Mouse (Mus musculus) lung, adult 2 months (tissue): ENCODE results near the gene Aak1. TPM values are rescaled to one million over a fixed set of nuclear protein-coding genes. Genes with fewer than 3 reads are reported as not detected.

Experiments used
- DNase-seq: peaks from one replicate; pipeline ENCODE4 v3.0.0; 2022
- H3K4me1 ChIP-seq: fragments of 200-500 bp; 2 replicates; pipeline ENCODE4 v1.6.1; 2011; ENCODE audit warnings: low read length; ENCODE audit not compliant: control insufficient read depth, insufficient read depth
- H3K4me3 ChIP-seq: fragments of 200-500 bp; replicated peaks from 2 replicates; pipeline ENCODE3; 2011; ENCODE audit warnings: low read depth, mild to moderate bottlenecking, control low read depth, low read length; ENCODE audit errors: extremely low read depth
- CTCF ChIP-seq: fragments of 200-500 bp; IDR thresholded peaks from 2 replicates; pipeline ENCODE4 v1.5.1; 2011; ENCODE audit warnings: mild to moderate bottlenecking, low read length, control low read depth; ENCODE audit not compliant: insufficient read depth
- POLR2A ChIP-seq: fragments of 200-500 bp; IDR thresholded peaks from 2 replicates; pipeline ENCODE4 v1.6.1; 2011; ENCODE audit warnings: low read depth, mild to moderate bottlenecking, control low read depth, low read length, borderline replicate concordance; ENCODE audit errors: extremely low read depth
- WGBS: fragments of 180-500 bp; shearing (Covaris S2); methylation state at CpG from one replicate; pipeline ENCODE4 v1.1.7; 2018; 5-methylcytosine and 5-hydroxymethylcytosine counted together
- polyA plus RNA-seq: library from polyadenylated mRNA; depleted of rRNA; stranded (reverse); fragments of >200 nt; gene quantifications from 2 replicates; pipeline ENCODE4 v1.2.3, GENCODE M21; 2012

The Aak1 gene
- polyA plus RNA-seq, 1 experiment: 17.7 TPM

DNA sequence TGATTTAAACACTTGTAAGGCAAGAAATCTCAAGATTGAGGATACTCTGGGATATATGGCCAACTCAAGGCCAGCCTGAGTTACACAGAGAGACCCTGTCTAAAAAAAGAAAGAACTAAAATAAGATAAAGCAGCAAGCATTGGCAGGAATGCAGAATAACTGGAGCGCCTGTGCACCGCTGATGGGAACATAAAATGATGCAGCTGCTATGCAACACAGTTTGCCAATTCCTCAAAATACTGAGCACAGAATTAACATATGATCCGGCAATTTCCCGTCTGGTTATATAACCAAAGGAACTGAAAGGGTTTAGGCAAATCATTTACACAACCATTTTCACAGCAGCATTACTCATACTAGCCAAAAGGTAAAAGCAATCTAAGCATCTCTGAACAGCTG lies 30.0 kb downstream of the Aak1 start:
- WGBS: 78% methylated on average over 4 of the region's 4 CpGs
- DNase-seq: no peak

DNA sequence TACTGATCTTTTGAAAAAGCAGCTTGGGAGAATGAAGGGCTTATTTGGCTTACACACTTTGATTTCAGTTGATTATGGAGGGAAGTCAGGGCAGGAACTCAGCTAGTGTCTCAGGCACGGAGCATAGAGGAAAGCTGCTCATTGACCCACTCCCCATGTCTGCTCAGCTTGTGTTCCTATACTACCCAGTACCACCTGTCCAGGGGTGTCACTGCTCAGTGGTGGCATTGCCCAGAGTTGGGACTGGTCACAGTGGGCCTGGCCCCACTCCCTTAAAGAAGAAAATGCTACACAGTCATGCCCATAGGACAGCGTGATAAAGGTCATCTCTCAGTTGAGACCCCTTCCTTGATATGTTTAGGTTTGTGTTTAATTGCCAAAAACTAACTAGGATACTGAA lies 34.9 kb downstream of the Aak1 start:
- no peak for TF ChIP-seq POLR2A
- 70% methylated on average over 2 of the region's 2 CpGs for WGBS

More for the DNA sequence above, 30.0 kb downstream of the Aak1 start:
- Histone ChIP-seq H3K4me3 (no peak overlapping the region), H3K4me1 (no peaks in the 10 kb centered on the region; the same call in 1 of the 2 replicates)
- TF ChIP-seq POLR2A (no peak), CTCF (no peak)

DNA sequence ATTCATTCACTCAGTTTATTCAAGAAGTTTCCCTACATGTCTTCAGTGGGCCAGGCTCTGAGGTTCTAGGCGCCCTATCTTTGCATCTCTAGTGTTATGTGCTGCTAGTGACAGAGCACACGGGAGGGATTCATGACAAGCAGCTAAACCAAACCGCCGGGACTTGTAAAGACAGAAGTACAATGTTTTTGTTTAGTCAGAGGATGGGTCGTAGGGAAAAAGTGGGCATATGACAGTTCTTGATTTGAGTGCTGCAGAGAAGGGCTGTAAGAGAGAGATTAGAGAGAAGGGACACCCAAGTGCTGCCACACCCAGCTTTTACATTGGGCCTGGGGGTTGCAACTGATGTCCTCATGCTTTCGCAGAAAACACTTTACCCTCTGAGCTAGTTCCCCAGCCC lies 35.4 kb downstream of the Aak1 start:
- TF ChIP-seq CTCF (no peak), POLR2A (no peak)
- Histone ChIP-seq H3K4me3 (no peak overlapping the region), H3K4me1 (peaks cover 2% of the 10 kb centered on the region)
- WGBS: 74% methylated on average over 6 of the region's 6 CpGs
- no peak for DNase-seq

More for the DNA sequence above, 34.9 kb downstream of the Aak1 start:
- H3K4me1 ChIP-seq: peaks cover 2% of the 10 kb centered on the region
- H3K4me3 ChIP-seq: no peak overlapping the region
- DNase-seq: no peak

DNA sequence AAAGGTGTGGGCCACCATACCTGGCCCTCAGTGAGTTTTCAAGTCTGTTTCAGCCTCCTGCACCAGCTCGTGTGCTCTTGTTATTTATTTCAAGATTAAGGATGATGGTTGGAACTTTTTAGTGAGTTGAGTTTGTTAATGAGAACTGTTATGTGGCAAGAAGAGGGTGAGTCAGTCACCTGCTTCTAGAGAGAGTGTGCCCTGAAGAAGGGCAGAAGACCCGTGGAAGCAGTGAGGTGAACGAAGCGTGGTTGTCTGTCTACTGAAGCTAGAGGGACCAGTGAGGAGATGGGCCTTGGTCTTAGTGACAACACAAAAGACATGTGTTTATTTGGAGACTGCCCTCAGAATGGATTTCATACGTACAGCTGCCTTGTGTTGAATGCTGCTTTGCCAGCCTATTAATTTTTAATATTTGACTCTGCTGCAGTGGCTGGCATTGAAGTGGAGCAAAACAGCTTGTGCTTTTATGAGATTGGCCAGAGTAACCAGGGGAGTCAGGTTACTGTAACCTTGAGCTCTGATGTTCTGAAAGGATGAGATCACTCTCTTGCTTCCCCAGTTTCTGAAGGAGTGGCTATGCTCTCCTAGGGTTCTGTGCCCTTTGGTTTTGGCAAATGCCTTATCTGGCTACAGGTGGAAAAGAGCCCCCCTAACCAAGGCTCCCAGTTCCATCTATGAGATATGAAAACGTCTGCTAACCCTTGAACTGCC lies 36.7 kb downstream of the Aak1 start:
- no peak overlapping the region for H3K4me3 ChIP-seq
- TF ChIP-seq CTCF (no peak), POLR2A (no peak)
- WGBS: 53% methylated on average over 6 of the region's 6 CpGs
- H3K4me1 ChIP-seq: peaks cover 2% of the 10 kb centered on the region
- DNase-seq: no peak

DNA sequence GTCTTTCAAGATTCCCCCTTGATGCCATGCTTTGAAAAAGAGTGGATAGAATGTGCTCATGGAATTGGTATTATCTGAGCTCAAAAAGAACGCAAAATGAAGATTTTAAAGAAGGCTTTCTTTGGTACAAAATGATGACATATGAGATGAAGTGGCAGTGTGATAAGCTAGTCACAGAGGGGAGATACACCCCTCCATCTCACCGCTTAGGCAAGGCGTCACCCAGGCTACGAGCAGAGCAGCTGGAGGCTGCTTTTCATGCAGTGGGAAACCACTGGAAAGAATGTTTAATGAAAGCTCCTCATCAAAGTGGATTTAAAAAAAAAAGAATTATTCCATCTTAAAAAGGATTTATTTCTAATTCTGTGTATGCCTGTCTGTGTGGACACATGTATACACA lies 37.5 kb downstream of the Aak1 start:
- H3K4me1 ChIP-seq: peaks cover 2% of the 10 kb centered on the region
- no peak overlapping the region for H3K4me3 ChIP-seq
- 80% methylated on average over 4 of the region's 4 CpGs for WGBS
- no peak for DNase-seq
- no peak for TF ChIP-seq POLR2A
- TF ChIP-seq CTCF: no peak

DNA sequence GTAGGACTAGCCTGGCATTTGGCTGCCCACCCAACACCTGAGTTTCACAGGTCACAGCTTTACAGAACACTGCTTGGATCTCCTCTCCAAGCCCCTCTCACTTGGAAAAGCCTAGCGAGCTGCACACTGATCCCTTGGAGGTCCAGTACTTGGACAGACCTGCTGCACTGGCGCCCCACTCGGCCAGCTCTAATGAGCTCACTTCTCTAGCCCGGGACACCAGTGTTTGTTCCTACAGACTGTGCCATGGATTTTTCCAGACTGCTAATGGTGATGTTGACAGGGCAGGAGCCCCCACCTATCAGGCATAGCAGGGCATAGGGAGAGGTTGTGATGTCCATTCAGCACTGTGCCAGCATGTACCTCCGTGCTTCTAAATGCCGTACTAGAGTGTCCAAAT lies 48.2 kb downstream of the Aak1 start:
- TF ChIP-seq CTCF (no peak), POLR2A (no peak)
- no peak for DNase-seq
- WGBS: 88% methylated on average over 6 of the region's 6 CpGs
- H3K4me3 ChIP-seq: no peak overlapping the region
- peaks cover 7% of the 10 kb centered on the region for H3K4me1 ChIP-seq

DNA sequence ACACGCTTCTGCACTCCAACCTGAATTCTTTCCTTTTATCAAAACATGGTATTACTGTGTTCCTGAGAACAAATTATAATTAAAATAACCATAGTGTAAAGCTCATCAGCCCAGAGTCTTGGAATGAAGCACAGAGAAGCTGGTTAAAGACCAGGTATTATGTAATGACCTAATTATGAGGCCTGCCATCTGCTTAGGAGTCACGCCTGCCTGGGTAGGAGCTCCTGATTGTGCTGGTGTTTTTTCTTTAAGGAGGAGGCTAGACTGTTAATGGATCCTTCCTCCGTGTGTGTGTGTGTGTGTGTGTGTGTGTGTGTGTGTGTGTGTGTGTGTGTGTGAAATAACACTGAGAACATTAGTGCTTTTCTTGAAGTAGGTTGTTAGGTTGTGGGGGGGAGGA lies 49.7 kb downstream of the Aak1 start:
- Histone ChIP-seq H3K4me3 (no peak overlapping the region), H3K4me1 (peaks cover 7% of the 10 kb centered on the region)
- DNase-seq: no peak
- 65% methylated on average over 3 of the region's 3 CpGs for WGBS
- TF ChIP-seq CTCF: no peak
- TF ChIP-seq POLR2A: no peak

DNA sequence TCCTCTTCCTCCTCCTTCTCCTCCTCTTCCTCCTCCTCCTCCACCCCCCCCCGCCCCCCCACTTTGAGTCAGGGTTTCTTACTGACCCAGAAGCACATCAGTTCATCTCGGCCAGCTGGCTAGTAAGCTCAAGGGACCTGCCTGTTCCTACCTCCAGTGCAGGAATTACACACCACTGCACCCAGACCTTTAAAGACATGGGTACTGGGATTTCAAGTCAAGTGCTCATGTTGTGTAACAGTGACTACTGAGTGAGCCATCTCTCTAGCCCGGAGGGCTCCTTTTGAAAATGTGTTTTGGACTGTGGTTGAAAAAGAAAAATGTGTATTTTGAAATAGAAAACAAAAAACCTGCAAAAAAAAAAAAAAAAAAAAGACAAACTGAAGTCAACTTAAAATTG lies 50.6 kb downstream of the Aak1 start:
- no peak for TF ChIP-seq CTCF
- no peak for TF ChIP-seq POLR2A
- 93% methylated on average over 3 of the region's 3 CpGs for WGBS
- H3K4me1 ChIP-seq: peaks cover 7% of the 10 kb centered on the region
- H3K4me3 ChIP-seq: no peak overlapping the region
- no peak for DNase-seq

DNA sequence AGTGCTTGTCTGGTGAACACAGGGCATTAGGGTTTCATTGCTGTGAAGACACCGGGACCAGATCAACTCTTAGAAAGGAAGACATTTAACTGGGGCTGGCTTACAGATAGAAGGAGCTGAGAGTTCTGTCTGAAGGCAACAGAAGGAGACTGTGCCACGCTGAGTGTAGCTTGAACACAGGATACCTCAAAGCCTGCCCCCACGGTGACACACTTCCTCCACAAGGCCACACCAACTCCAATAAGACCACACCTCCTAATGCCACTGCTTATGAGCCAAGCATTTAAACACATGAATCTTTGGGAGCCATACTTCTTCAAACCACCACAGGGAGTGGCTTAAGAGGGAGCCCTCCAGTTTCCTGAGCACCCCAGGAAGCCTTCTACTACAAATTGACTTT lies 51.2 kb downstream of the Aak1 start:
- TF ChIP-seq CTCF (no peak), POLR2A (no peak)
- no peak for DNase-seq
- Histone ChIP-seq H3K4me1 (peaks cover 9% of the 10 kb centered on the region), H3K4me3 (no peak overlapping the region)
- 71% methylated on average over 3 of the region's 3 CpGs for WGBS

DNA sequence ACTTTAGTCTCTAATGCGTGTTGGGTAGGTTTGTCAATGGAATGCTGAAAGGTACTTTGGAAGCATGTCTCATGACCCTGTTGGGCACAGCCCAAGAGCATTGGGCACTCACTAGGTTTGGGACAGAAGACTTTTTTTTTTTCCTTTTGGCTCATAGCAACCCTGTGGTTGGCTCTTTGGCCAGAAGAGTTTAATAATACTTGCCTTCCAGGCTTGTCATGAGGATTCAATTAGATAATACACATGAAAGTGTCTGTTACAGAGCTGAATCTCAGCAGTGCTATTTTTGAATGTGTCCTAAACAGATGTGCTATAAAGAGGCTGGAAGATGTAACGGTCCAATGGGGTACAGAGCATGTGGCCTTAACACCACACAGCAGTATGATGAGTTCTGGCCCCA lies 56.2 kb downstream of the Aak1 start:
- 70% methylated on average over 2 of the region's 2 CpGs for WGBS
- DNase-seq: no peak
- Histone ChIP-seq H3K4me3 (no peak overlapping the region), H3K4me1 (peaks cover 10% of the 10 kb centered on the region)
- TF ChIP-seq CTCF: no peak
- TF ChIP-seq POLR2A: no peak
